Mouse (Mus musculus) cortical plate, adult 2 months (tissue): ENCODE measurements around the gene Tmem37.

ENCODE experiments used
- CTCF ChIP-seq: fragments of 200-500 bp; IDR thresholded peaks from 2 replicates; pipeline ENCODE4 v1.5.1; 2011; ENCODE audit warnings: mild to moderate bottlenecking, control low read depth, low read length; ENCODE audit not compliant: insufficient read depth; ENCODE audit errors: extremely low read depth
- POLR2A ChIP-seq: fragments of 200-500 bp; IDR thresholded peaks from 2 replicates; pipeline ENCODE4 v1.6.1; 2011; ENCODE audit warnings: mild to moderate bottlenecking, low read length, control low read depth; ENCODE audit not compliant: insufficient read depth; ENCODE audit errors: extremely low read depth

GRCm38 (mm10) chr1:120042421-120042820 is 31.5 kb downstream of the Tmem37 start:
- TF ChIP-seq CTCF (no peak), POLR2A (no peak)
